15 mouse cellular contexts compared by ENCODE assay signal in the genomic region with DNA sequence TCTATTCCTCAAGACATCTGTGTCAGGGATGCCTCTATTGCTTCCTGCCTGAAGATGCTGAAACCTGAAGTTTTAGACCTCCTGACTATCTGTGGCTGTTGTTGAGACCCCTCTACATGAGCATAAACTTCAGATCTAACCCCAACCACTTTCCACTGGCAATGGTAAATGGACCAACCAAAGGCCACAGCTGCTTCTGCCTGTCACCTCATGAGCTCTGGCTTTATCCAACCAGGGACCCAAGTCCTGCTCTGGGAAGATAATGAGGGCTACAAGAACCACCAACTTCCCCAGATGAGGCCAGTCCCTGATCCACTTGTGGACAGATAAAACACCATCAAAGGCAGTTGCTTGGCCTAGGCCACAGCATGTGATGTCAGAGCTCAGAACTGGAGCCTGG. TPM values are rescaled to one million over a fixed set of nuclear protein-coding genes. Genes with fewer than 3 reads are reported as not detected.
"Had no signal": no experiment of that assay in that cellular context is flagged by ENCODE, and none has a peak within 500 bp of the region (broad histone marks: within the 10 kb centered on the region; RNA-seq: fewer than 3 reads in every experiment).

No protein-coding gene starts in this region.

- H3K36me3 ChIP-seq: limb, embryonic 10.5 days; liver, embryonic 15.5 days; midbrain, embryonic 13.5 days; neural tube, embryonic 15.5 days had no signal

- H3K27ac ChIP-seq: left cerebral cortex, adult 2 months; limb, embryonic 10.5 days; liver, embryonic 15.5 days; midbrain, embryonic 13.5 days; neural tube, embryonic 15.5 days; stomach, postnatal 0 days had no signal

- H3K4me3 ChIP-seq: left cerebral cortex, adult 2 months; limb, embryonic 10.5 days; liver, embryonic 15.5 days; midbrain, embryonic 13.5 days; neural tube, embryonic 15.5 days had no signal

- H3K4me2 ChIP-seq: liver, embryonic 11.5 days; liver, embryonic 15.5 days; midbrain, embryonic 13.5 days; neural tube, embryonic 15.5 days had no signal

- H3K4me1 ChIP-seq: liver, embryonic 15.5 days had no signal

- H3K27me3 ChIP-seq: liver, embryonic 15.5 days; midbrain, embryonic 13.5 days; neural tube, embryonic 15.5 days had no signal

- H3K9me3 ChIP-seq: limb, embryonic 10.5 days; liver, embryonic 15.5 days; midbrain, embryonic 13.5 days; neural tube, embryonic 15.5 days had no signal

- H3K9ac ChIP-seq: liver, embryonic 15.5 days; midbrain, embryonic 13.5 days; neural tube, embryonic 15.5 days had no signal

- ATAC-seq: lung, postnatal 0 days; midbrain, embryonic 13.5 days had no signal

- DNase-seq: lung, adult 2 months; lung, postnatal 36 days; thymus, postnatal 4 days had no signal

RNA-seq across cellular contexts. Expression of gene Apol6, which starts 26.6 kb away (rescaled TPM):
- total RNA-seq: layer of hippocampus, postnatal 25 days; megakaryocyte progenitor cell, adult 5-6 weeks had no signal
- polyA plus RNA-seq: limb, embryonic 10.5 days; liver, embryonic 11.5 days; lung, postnatal 0 days; midbrain, embryonic 13.5 days; neural tube, embryonic 11.5 days; neural tube, embryonic 15.5 days had no signal

RNA-seq across cellular contexts. Expression of gene Mb, which starts 32.6 kb away (rescaled TPM):
- total RNA-seq: left cerebral cortex, postnatal 14 days; megakaryocyte progenitor cell, adult 5-6 weeks had no signal
- polyA plus RNA-seq: midbrain, embryonic 13.5 days had no signal
